Mouse (Mus musculus): ENCODE measurements around the gene Erc1. TPM values are rescaled to one million over a fixed set of nuclear protein-coding genes. Genes with fewer than 3 reads are reported as not detected.

Erc1 gene
- 11.4 to 12.5 TPM (median 11.9 TPM) in 4 replicates for total RNA-seq (2023; ENCODE audit: inconsistent age)

GRCm38 (mm10) chr6:119848034-119848695 lies at the start of gene Erc1:
Gene Erc1, minus strand, starts transcription at chr6:119848167.

GRCm38 (mm10) chr6:119543803-119544517 lies 304.0 kb downstream of the Erc1 start, which contains the start of gene Wnt5b:
Gene Wnt5b, minus strand, starts transcription at chr6:119544347.

Other genes starting within 250 kb of the Erc1 start
- gene Rad52, start 54.5 kb upstream of the Erc1 start, total RNA-seq (2023; ENCODE audit: inconsistent age), result 20.9 to 22.7 TPM (median 22.2 TPM) in 4 replicates
- 287 to 325 TPM (median 312 TPM) in 4 replicates for gene Wnk1, start 190.5 kb upstream of the Erc1 start, total RNA-seq (2023; ENCODE audit: inconsistent age)
- not detected in 4 replicates for gene Ninj2, start 245.2 kb upstream of the Erc1 start, total RNA-seq (2023; ENCODE audit: inconsistent age)